Mouse (Mus musculus): Measurements from ENCODE around the gene Chchd1. TPM values are rescaled to one million over a fixed set of nuclear protein-coding genes. Genes with fewer than 3 reads are reported as not detected.

Chchd1 gene
- 233 and 294 TPM in 2 replicates for polyA plus RNA-seq (2012; ENCODE audit: insufficient read depth, insufficient read length, missing spikeins)

GRCm38 (mm10) chr14:20702741-20703381 lies at the start of gene Chchd1:
Gene Chchd1 (plus strand): TSS chr14:20703006.
- H3K4me1 ChIP-seq (ENCODE audit: control insufficient read depth, insufficient read depth, insufficient read length, low read length), result peaks cover 4% of the 10 kb centered on the region; the same call in 1 of the 2 replicates
- peak within 1 kb of the TSS; percentile 97 for H3K4me3 ChIP-seq (ENCODE audit: insufficient read depth, low read depth, low read length)

GRCm38 (mm10) chr14:20654690-20655421 lies 48.0 kb upstream of the Chchd1 start:
- Histone ChIP-seq H3K27ac (replicated peaks; ENCODE audit: low read depth, low read length) (no peak overlapping the region), H3K4me3 (ENCODE audit: insufficient read depth, low read depth, low read length) (no peak overlapping the region), H3K4me1 (ENCODE audit: control insufficient read depth, insufficient read depth, insufficient read length, low read length) (peaks cover 2% of the 10 kb centered on the region)

More at GRCm38 (mm10) chr14:20702741-20703381, at the start of gene Chchd1:
- H3K27ac ChIP-seq (replicated peaks; ENCODE audit: low read depth, low read length), result peak within 1 kb of the TSS; percentile 93

- Histone ChIP-seq H3K4me1 (ENCODE audit: control insufficient read depth, insufficient read depth, insufficient read length, low read length) (peaks cover 2% of the 10 kb centered on the region), H3K27ac (replicated peaks; ENCODE audit: low read depth, low read length) (no peak overlapping the region), H3K4me3 (ENCODE audit: insufficient read depth, low read depth, low read length) (no peak overlapping the region)
Measured at GRCm38 (mm10) chr14:20655731-20656130, 47.1 kb upstream of the Chchd1 start.

- Histone ChIP-seq H3K4me1 (ENCODE audit: control insufficient read depth, insufficient read depth, insufficient read length, low read length) (peaks cover 2% of the 10 kb centered on the region), H3K4me3 (ENCODE audit: insufficient read depth, low read depth, low read length) (no peak within 1 kb of the TSS), H3K27ac (replicated peaks; ENCODE audit: low read depth, low read length) (no peak within 1 kb of the TSS)
Measured at GRCm38 (mm10) chr14:20656361-20656760, 46.4 kb upstream of the Chchd1 start, which contains the start of gene Myoz1. Gene Myoz1 (minus strand): TSS chr14:20656540.

- Histone ChIP-seq H3K27ac (replicated peaks; ENCODE audit: low read depth, low read length) (no peak overlapping the region), H3K4me1 (ENCODE audit: control insufficient read depth, insufficient read depth, insufficient read length, low read length) (peaks cover 2% of the 10 kb centered on the region), H3K4me3 (ENCODE audit: insufficient read depth, low read depth, low read length) (no peak overlapping the region)
Measured at GRCm38 (mm10) chr14:20658326-20658725, 44.5 kb upstream of the Chchd1 start.

- Histone ChIP-seq H3K4me1 (ENCODE audit: control insufficient read depth, insufficient read depth, insufficient read length, low read length) (peaks cover 2% of the 10 kb centered on the region), H3K4me3 (ENCODE audit: insufficient read depth, low read depth, low read length) (no peak overlapping the region), H3K27ac (replicated peaks; ENCODE audit: low read depth, low read length) (no peak overlapping the region)
Measured at GRCm38 (mm10) chr14:20658902-20659301, 43.9 kb upstream of the Chchd1 start.

- Histone ChIP-seq H3K4me3 (ENCODE audit: insufficient read depth, low read depth, low read length) (no peak overlapping the region), H3K27ac (replicated peaks; ENCODE audit: low read depth, low read length) (no peak overlapping the region), H3K4me1 (ENCODE audit: control insufficient read depth, insufficient read depth, insufficient read length, low read length) (peaks cover 2% of the 10 kb centered on the region)
Measured at GRCm38 (mm10) chr14:20659687-20660086, 43.1 kb upstream of the Chchd1 start.

GRCm38 (mm10) chr14:20660827-20661660 lies 41.8 kb upstream of the Chchd1 start:
- no peak overlapping the region for H3K27ac ChIP-seq (replicated peaks; ENCODE audit: low read depth, low read length)
- peak overlapping the region; percentile 74 for H3K4me3 ChIP-seq (ENCODE audit: insufficient read depth, low read depth, low read length)
- no peaks in the 10 kb centered on the region; the same call in 1 of the 2 replicates for H3K4me1 ChIP-seq (ENCODE audit: control insufficient read depth, insufficient read depth, insufficient read length, low read length)

- Histone ChIP-seq H3K4me1 (ENCODE audit: control insufficient read depth, insufficient read depth, insufficient read length, low read length) (no peaks in the 10 kb centered on the region; the same call in 1 of the 2 replicates), H3K27ac (replicated peaks; ENCODE audit: low read depth, low read length) (no peak overlapping the region), H3K4me3 (ENCODE audit: insufficient read depth, low read depth, low read length) (peak overlapping the region; percentile 74)
Measured at GRCm38 (mm10) chr14:20661661-20662331, 41.0 kb upstream of the Chchd1 start.

- Histone ChIP-seq H3K4me3 (ENCODE audit: insufficient read depth, low read depth, low read length) (no peak overlapping the region), H3K4me1 (ENCODE audit: control insufficient read depth, insufficient read depth, insufficient read length, low read length) (no peaks in the 10 kb centered on the region; the same call in 1 of the 2 replicates), H3K27ac (replicated peaks; ENCODE audit: low read depth, low read length) (no peak overlapping the region)
Measured at GRCm38 (mm10) chr14:20662740-20663139, 40.1 kb upstream of the Chchd1 start.

GRCm38 (mm10) chr14:20663601-20664000 lies 39.2 kb upstream of the Chchd1 start:
- H3K27ac ChIP-seq (replicated peaks; ENCODE audit: low read depth, low read length), result no peak overlapping the region
- no peak overlapping the region for H3K4me3 ChIP-seq (ENCODE audit: insufficient read depth, low read depth, low read length)
- no peaks in the 10 kb centered on the region; the same call in 1 of the 2 replicates for H3K4me1 ChIP-seq (ENCODE audit: control insufficient read depth, insufficient read depth, insufficient read length, low read length)

GRCm38 (mm10) chr14:20664436-20664835 lies 38.4 kb upstream of the Chchd1 start:
- Histone ChIP-seq H3K4me1 (ENCODE audit: control insufficient read depth, insufficient read depth, insufficient read length, low read length) (no peaks in the 10 kb centered on the region; the same call in 1 of the 2 replicates), H3K27ac (replicated peaks; ENCODE audit: low read depth, low read length) (no peak overlapping the region), H3K4me3 (ENCODE audit: insufficient read depth, low read depth, low read length) (no peak overlapping the region)

- Histone ChIP-seq H3K27ac (replicated peaks; ENCODE audit: low read depth, low read length) (no peak overlapping the region), H3K4me1 (ENCODE audit: control insufficient read depth, insufficient read depth, insufficient read length, low read length) (no peaks in the 10 kb centered on the region), H3K4me3 (ENCODE audit: insufficient read depth, low read depth, low read length) (no peak overlapping the region)
Measured at GRCm38 (mm10) chr14:20667469-20667868, 35.3 kb upstream of the Chchd1 start.

GRCm38 (mm10) chr14:20668154-20668810 lies 34.5 kb upstream of the Chchd1 start, which contains the start of gene Synpo2l:
Gene Synpo2l (minus strand): TSS chr14:20668354.
- Histone ChIP-seq H3K4me3 (ENCODE audit: insufficient read depth, low read depth, low read length) (no peak within 1 kb of the TSS; the same call in 1 of the 2 replicates), H3K4me1 (ENCODE audit: control insufficient read depth, insufficient read depth, insufficient read length, low read length) (no peaks in the 10 kb centered on the region), H3K27ac (replicated peaks; ENCODE audit: low read depth, low read length) (no peak within 1 kb of the TSS)
